Mouse (Mus musculus) left cerebral cortex, postnatal 4 days (tissue): Measurements from ENCODE around the gene Rras2. TPM values are rescaled to one million over a fixed set of nuclear protein-coding genes. Genes with fewer than 3 reads are reported as not detected.
A peak's percentile ranks its signal among the peaks of the same experiment; 100 is the strongest.

Source experiments
- DNase-seq: peaks from one replicate; pipeline ENCODE4 v3.0.0-alpha.2; 2022
- intact Hi-C: fragments of 180-260 bp; cut with DNase I; formaldehyde crosslinking; loops from one replicate; pipeline ENCODE4 v1.15.1; 2025
- total RNA-seq, 2 experiments: library from RNA; stranded (reverse); gene quantifications; 2 replicates each; pipeline ENCODE4 v1.2.3; 2021

Rras2 gene
- total RNA-seq, 2 experiments from 2014 or later = 71.3 to 74.0 TPM

DNA sequence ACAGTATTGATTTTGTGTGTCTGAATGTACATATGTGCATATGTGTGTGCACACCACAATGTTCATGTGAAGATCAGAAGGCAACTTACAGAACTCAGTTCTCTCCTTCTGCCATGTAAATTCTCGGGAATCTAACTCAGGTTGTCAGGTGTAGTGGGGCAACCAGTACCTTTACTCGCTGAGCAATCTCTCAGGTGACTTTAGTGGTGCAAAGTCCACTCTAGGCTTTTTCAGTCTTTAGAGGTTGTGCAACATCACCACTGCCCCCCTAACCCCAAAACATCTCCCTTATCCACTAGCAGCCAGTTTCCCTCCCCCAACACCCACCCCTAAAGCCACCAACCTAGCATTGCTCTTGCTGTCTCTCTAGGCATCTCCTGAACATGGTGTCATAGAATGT lies 43.0 kb downstream of the Rras2 start:
- intact Hi-C loops = no loop called here
- no peak for DNase-seq

DNA sequence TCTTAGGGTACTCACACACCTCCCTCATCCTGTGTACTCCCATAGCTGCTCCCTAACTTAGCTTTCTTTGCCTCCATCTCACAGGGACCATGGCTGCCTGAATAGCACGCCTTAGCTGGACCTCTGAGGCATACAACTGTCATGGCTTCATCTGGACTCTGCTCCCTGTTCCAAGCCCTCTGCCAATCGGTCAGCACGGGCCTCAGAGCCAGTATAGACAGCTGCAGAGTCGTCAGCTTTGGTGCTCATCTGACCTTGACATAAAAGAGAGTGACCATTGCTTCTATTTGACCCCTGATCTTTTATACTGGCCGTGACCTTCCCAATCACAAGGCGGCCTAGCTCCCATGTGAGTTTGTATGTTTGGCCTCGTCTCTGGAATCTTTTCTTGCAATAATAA lies 43.4 kb downstream of the Rras2 start:
- intact Hi-C loops = no loop called here
- no peak for DNase-seq

- no peak for DNase-seq
- intact Hi-C loops = no loop called here
These were observed 45.5 kb downstream of the Rras2 start for GRCm38 (mm10) chr7:114071851-114072616.

DNA sequence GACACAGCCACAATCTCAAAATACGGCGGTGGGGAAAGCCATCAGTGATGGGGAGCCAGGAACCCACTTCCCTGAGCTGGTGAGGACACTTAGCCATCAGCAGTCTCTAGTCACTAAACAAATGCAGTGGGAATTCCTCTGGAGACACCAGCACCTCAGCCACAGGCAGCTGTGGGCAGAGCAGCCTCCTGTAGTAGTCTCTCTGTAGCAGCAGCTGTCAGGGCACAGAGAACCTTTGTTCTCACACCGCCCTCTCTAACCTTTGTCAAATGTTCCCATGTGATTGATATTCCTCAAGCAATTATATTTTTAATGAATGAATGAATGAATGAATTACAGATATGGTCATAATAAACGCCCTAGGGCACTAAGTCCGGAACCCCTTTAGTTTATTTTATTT lies 46.2 kb downstream of the Rras2 start:
- intact Hi-C loops = no loop called here
- no peak for DNase-seq

DNA sequence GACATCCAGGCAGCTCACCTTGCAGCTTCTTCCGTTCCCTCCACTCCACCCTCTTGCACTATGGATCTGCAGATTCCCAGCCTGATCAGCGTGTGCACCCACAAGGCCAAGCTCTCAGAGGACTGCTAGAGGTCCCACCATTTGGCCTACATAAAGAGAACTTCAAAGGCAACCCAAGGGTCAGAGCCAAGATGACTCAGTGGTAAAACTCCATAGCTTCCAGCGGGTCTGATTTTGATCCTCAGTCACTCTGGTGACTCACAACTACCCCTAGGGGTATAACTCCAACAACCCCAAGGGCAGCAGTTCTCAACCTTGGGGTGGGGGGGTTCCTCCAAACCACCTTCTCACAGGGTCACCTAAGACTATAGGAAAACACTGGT lies 47.1 kb downstream of the Rras2 start:
- intact Hi-C loops = no loop called here
- no peak for DNase-seq

DNA sequence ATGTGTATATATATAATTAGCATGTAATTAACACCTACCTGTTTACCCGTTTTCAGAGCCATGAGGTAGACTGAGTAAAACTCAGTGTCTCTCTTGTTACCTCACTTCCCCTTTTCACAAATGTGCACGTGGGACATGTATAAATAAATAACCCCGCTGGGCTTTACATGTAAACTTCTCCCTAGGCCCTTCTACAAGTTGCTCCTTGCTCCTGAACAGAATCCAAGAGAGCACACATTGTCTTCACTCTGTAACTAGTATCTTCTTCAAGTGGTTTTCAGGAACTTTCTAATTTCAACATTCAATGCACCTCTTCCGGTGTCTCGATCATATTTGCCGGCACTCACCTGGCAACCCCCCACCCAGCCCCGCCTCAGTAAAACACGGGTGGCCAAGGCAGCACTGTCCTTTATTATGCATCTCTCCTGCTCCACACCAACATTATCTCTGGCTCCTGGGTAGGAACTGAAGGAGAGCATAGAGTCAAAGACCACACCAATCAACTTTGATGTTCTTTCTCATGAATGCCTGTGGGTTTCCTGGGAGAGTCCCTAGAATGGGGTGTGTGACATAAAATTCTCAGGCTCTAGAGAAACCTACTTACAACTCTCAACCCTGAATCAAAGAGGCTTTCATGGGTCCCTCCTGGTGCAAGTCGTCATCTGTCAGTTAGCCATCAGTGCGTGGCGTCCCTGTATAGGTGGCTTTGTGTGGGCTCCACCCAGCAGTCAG lies 47.7 kb downstream of the Rras2 start:
- intact Hi-C loops = loop anchor here (10.0 kb wide), 1 partner anchor 45 kb away; the partner anchor contains the start of gene Rras2

DNA sequence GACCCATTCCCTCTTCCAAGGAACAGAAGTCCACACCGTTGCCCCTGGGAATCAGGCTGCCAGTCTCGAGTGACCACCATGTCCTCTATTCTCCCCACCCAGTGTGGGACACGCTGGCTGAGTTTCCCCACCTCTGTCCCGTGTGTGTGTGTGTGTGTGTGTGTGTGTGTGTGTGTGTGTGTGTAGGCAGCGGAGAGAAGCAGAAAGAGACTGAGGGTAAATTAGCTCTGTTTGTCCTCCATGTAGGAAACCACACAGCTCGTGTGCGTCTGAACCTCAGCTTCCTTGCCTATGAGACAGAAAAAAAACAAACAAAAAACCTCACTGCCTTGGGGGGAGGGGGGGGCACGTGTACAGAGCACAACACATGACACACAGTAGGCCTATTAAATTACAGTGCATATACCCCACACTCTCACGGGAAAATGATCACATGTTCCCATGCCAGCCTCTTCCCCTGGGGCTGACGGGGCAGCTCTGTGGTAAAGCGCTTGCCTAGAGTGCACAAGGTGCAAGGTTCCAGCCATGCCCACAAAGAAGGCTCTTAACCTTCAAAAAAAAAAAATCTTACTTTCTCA lies 48.5 kb downstream of the Rras2 start:
- no peak for DNase-seq
- intact Hi-C loops = loop anchor here (10.0 kb wide), 1 partner anchor 46 kb away; the partner anchor contains the start of gene Rras2

More for the DNA sequence above, 47.7 kb downstream of the Rras2 start:
- DNase-seq = no peak

- DNase-seq = peak; percentile 79
- intact Hi-C loops = loop anchor here (2.0 to 10.0 kb wide), 2 partner anchors 48 to 146 kb away; partner anchors contain the start of gene Rras2
These were observed 50.9 kb downstream of the Rras2 start for GRCm38 (mm10) chr7:114066529-114067178.

DNA sequence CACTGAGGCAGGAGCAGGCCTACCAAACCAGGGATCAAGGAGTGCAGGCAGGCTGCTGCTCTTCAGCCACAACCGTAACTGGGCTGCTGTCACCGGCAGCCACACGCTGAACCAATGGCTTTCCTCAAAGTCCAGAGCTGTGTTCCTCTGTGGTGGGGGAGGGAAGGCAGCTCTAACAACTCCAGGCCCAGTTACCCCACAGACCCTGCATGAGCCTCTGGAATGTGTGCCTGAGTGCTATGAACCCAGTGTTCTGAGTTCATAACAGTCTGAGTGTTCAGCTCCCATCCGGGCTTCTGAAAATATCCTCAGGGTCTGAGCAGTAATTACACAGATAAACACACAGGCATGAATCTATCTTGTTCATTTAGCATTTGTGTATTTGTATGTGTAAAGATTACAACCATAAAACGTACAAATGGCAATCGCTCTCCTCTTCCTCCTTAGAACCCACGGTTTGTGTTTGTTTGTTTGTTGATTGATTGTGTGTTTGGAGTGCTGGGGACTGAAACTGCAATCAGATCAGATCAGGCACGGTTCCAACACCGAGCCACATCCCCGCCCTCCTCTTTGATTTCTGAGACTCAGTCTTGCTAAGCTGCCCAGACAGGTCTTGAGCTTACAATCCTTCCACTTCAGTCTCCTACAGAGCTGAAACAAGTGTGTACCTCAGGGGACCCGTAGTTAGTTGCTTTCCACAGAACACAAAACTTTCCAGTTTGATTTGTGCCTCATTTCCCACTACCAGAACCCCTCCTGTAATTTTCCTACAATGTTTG lies 52.0 kb downstream of the Rras2 start:
- intact Hi-C loops = loop anchor here (2.0 to 10.0 kb wide), 2 partner anchors 49 to 147 kb away; partner anchors contain the start of gene Rras2
- DNase-seq = no peak

DNA sequence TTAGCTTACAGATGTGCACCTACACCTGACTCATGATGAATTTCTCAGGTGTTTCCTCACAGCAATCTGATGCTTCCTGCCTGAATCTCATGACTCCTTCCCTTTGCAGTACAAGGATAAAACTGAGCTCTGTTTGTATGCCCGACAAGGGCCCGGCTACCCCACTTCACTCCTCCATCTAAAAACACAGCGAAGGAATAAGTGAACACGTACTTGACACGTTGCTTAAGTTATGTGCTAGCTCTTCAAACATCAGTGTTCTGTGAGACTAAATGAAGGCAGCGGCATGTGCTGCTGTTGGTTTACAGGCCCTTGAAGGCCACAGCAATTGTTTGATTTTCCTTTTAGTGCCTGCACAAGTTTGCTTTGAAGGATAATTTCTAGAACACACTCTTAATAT lies 53.6 kb downstream of the Rras2 start:
- no peak for DNase-seq
- intact Hi-C loops = loop anchor here (10.0 kb wide), 1 partner anchor 51 kb away; the partner anchor contains the start of gene Rras2

GRCm38 (mm10) chr7:114063534-114063933 lies 54.0 kb downstream of the Rras2 start:
- intact Hi-C loops = loop anchor here (10.0 kb wide), 1 partner anchor 51 kb away; the partner anchor contains the start of gene Rras2
- DNase-seq = no peak

DNA sequence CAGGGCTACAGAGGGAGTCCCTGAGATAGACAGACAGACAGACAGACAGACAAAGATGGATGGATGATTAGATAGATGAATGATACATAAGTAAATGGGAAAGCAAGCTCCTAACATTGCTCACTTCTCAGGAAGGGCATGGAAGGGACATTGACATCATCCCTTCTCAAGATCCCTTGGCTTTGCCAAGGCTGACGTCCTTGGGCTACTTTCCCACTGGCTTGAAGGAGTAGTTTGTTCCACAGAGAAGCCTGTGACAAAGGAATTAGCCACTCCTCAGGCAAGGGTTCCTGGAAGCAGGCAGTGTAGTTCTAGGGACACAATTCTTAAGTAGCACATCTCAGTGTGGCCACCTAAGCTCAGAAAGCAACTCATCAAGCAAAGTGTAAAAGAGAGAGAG lies 55.1 kb downstream of the Rras2 start:
- DNase-seq = no peak
- intact Hi-C loops = loop anchor here (10.0 kb wide), 1 partner anchor 52 kb away; the partner anchor contains the start of gene Rras2

DNA sequence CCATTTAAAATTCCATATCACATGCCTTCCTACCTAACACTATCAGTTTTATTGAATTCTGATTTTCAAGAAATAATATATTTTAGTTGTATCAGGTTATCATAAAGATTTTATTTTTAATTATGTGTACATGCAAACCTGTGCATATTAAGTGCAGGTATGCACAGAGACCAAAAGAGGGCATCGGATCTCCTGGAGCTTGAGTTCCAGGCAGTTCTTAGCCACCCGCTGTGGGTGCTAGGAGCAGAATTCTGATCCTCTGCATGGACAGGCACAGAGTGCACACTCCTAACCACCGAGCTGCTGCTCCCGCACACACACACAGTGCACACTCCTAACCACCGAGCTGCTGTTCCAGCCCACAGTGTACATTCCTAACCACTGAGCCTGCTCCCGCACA lies 57.1 kb downstream of the Rras2 start:
- DNase-seq = no peak
- intact Hi-C loops = loop anchor here (10.0 kb wide), 1 partner anchor 54 kb away; the partner anchor contains the start of gene Rras2

DNA sequence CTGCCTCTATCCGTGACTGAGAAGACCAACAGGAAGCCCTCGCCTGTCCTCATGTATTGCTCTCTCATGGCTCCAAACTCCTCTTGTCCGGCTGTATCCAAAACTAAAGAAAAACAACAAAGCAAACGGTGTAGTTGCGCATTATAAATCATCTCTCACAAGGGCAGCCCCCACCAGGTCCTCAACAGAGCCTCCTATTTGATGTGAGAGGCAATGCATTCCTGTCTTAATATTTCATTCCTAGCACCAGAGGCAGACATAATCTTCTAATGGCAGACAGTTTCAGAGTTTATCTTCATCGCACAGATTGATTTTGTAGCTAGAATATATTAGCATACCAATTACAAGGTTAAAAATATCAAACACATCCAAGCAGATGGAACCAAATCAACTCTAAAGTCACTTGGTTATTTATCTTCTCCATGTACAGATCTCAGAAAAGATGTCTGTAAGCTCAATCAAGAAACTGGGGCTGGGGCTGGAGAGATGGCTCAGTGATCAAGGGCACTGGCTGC lies 58.6 kb downstream of the Rras2 start:
- no peak for DNase-seq
- intact Hi-C loops = no loop called here

- DNase-seq = no peak
- intact Hi-C loops = no loop called here
These were observed 59.4 kb downstream of the Rras2 start for GRCm38 (mm10) chr7:114058166-114058565.

- DNase-seq = no peak
- intact Hi-C loops = no loop called here
These were observed 63.9 kb downstream of the Rras2 start for GRCm38 (mm10) chr7:114053720-114054119.

DNA sequence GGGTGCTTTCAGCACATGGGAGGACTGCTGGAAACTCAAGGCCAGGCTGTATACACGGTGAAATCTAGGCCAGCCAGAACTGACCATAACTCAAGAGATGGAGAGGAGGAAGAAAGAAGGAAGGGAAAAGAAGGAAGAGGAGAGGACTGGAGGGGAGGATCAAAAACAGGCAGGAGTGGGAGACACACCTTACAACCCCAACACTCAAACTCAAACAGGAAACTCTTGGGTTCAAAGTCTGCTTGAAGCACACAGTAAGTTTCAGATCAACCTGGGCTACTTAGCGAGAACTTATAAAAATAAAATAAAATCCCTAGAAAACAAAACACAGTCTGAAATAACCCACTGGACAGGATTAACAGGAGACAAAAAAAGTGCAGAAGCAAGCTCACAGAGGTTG lies 71.8 kb downstream of the Rras2 start:
- intact Hi-C loops = loop anchor here (2.0 kb wide), 1 partner anchor 47 kb away; no protein-coding TSS in a partner anchor
- no peak for DNase-seq

- DNase-seq = no peak
- intact Hi-C loops = loop anchor here (2.0 kb wide), 1 partner anchor 49 kb away; no protein-coding TSS in a partner anchor
These were observed 73.5 kb downstream of the Rras2 start for GRCm38 (mm10) chr7:114043929-114044549.
